Mouse (Mus musculus): ENCODE measurements around the gene Unc79.

- no peak for TF ChIP-seq CTCF (IDR thresholded peaks at IDR 0.05; ENCODE audit: low read depth)
- TF ChIP-seq EP300 (IDR thresholded peaks at IDR 0.05; ENCODE audit: low read depth) = no peak
These were observed 3.1 kb upstream of the Unc79 start for GRCm38 (mm10) chr12:102945571-102945970.
